Mouse (Mus musculus) limb, embryonic 11.5 days (tissue): ENCODE measurements around the gene Fn3krp. TPM values are rescaled to one million over a fixed set of nuclear protein-coding genes. Genes with fewer than 3 reads are reported as not detected.

ENCODE experiments used
- ATAC-seq: fragments of 200-750 bp; cut with Nextera tagmentation; 2 replicates; pipeline ENCODE4 v1.8.0; 2017; ENCODE audit warnings: low read depth; ENCODE audit not compliant: insufficient number of reproducible peaks, low FRiP score, low TSS enrichment
- DNase-seq: peaks from one replicate; pipeline ENCODE4 v3.0.0-alpha.2; 2015; ENCODE audit warnings: low spot score
- H3K27ac ChIP-seq: fragments of 300-500 bp; sonication (generic); replicated peaks from 2 replicates; pipeline ENCODE4 v1.5.1; 2014; ENCODE audit warnings: low read depth, mild to moderate bottlenecking, low read length
- H3K27me3 ChIP-seq: fragments of 300-500 bp; sonication (generic); 2 replicates; pipeline ENCODE4 v1.6.1; 2014; ENCODE audit warnings: mild to moderate bottlenecking, low read length, mixed read lengths; ENCODE audit not compliant: control insufficient read depth, insufficient read depth
- H3K36me3 ChIP-seq: fragments of 300-500 bp; sonication (generic); 2 replicates; pipeline ENCODE4 v1.6.1; 2014; ENCODE audit warnings: mild to moderate bottlenecking, low read length, moderate library complexity, mixed read lengths; ENCODE audit not compliant: control insufficient read depth, insufficient read depth
- H3K4me1 ChIP-seq: fragments of 300-500 bp; sonication (generic); 2 replicates; pipeline ENCODE4 v1.6.1; 2014; ENCODE audit warnings: low read length, mixed read lengths; ENCODE audit not compliant: control insufficient read depth, insufficient read depth
- H3K4me2 ChIP-seq: fragments of 300-500 bp; sonication (generic); 2 replicates; pipeline ENCODE4 v1.6.1; 2014; ENCODE audit warnings: low read depth, mild to moderate bottlenecking, moderate library complexity; ENCODE audit not compliant: severe bottlenecking
- H3K4me3 ChIP-seq: fragments of 300-500 bp; sonication (generic); 2 replicates; pipeline ENCODE4 v1.5.1; 2014; ENCODE audit warnings: low read depth, low read length
- H3K9ac ChIP-seq: fragments of 300-500 bp; sonication (generic); 2 replicates; pipeline ENCODE4 v1.6.1; 2014; ENCODE audit warnings: mild to moderate bottlenecking, low read length
- H3K9me3 ChIP-seq: fragments of 300-500 bp; sonication (generic); 2 replicates; pipeline ENCODE4 v1.6.1; 2016; ENCODE audit warnings: low read length; ENCODE audit not compliant: control insufficient read depth
- WGBS: fragments of 180-500 bp; shearing (Covaris S2); extraction: QIAGEN DNeasy Blood & Tissue Kit; methylation state at CpG from one replicate; pipeline ENCODE4 v1.1.7; 2014; 5-methylcytosine and 5-hydroxymethylcytosine counted together
- polyA plus RNA-seq: library from polyadenylated mRNA; unstranded; fragments of >200 nt; fragmentation: Nextera tagmentation; extraction: Ambion mirVana; gene quantifications from 2 replicates; pipeline ENCODE4 v1.2.1, GENCODE M21; 2014

Fn3krp gene
- polyA plus RNA-seq, 1 experiment from 2014 or later: 8.3 TPM

DNA sequence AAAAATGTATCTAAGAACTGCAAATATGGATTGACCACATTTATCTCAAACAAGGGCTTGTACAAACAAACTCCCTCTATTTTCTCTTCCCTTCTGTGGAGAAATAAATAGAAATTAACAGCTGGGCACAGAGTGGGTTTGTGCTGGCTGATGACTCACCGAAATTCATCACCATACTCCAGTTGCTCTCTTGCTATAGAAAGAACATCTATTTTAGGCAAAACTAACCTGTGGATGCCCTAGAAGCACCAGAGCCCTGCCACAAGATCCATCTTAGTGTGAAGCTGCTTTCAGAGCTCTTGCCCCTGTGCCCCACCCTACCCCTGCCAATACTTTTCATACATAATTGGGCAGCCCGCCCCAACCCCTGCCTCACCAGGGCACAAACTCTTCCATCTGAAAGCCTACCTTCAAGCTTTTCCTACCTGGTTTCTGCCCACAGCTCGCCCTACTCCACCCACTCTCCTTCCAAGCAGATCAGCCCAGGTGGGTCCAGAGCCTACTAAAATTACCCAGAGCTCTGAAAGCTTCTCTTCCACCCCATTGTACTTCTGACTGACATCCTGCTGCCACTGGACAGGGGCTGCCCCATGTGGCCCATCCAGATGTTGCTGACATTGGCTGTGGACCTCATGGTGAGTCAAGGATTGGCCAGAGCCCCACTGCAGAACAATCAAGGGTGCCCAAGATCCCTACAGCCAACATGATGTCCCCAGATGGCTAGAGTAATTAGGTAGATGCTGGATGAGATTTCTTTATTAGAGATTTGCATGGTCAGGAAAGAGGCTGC lies 13.6 kb upstream of the Fn3krp start:
- H3K4me2 ChIP-seq: no peak overlapping the region
- H3K27me3 ChIP-seq: no peaks in the 10 kb centered on the region
- DNase-seq (no peak), ATAC-seq (no peak)
- H3K36me3 ChIP-seq: no peaks in the 10 kb centered on the region
- H3K27ac ChIP-seq: no peak overlapping the region
- no peaks in the 10 kb centered on the region for H3K4me1 ChIP-seq
- H3K4me3 ChIP-seq: no peak overlapping the region
- no peak overlapping the region for H3K9ac ChIP-seq
- WGBS: 77% methylated on average over 3 of the region's 3 CpGs
- no peaks in the 10 kb centered on the region for H3K9me3 ChIP-seq

DNA sequence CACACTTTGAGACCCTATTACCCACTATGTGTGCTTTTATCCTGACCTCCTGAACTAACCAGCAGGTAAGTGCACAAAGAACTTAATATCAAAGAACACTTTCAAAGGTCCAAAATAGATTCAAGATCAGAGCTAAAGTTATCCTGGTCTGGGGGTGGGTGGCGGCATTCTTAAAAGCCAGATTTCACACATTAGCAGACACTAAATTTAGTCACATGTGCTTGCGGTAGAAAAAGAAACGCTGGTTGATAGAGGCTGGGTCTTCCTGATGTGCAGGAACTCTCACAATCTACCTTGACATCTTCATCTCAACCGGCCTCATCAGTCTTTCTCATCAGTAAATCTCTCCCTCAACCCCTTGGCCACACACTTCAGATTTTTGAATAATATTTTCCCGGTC lies 6.4 kb upstream of the Fn3krp start:
- no peak for DNase-seq
- no peaks in the 10 kb centered on the region for H3K27me3 ChIP-seq
- no peak overlapping the region for H3K27ac ChIP-seq
- no peaks in the 10 kb centered on the region for H3K9me3 ChIP-seq
- H3K4me2 ChIP-seq: no peak overlapping the region
- H3K9ac ChIP-seq: no peak overlapping the region
- no peaks in the 10 kb centered on the region for H3K36me3 ChIP-seq
- no peak for ATAC-seq
- no peak overlapping the region for H3K4me3 ChIP-seq
- no peaks in the 10 kb centered on the region for H3K4me1 ChIP-seq
- WGBS: 92% methylated on average over 5 of the region's 5 CpGs

DNA sequence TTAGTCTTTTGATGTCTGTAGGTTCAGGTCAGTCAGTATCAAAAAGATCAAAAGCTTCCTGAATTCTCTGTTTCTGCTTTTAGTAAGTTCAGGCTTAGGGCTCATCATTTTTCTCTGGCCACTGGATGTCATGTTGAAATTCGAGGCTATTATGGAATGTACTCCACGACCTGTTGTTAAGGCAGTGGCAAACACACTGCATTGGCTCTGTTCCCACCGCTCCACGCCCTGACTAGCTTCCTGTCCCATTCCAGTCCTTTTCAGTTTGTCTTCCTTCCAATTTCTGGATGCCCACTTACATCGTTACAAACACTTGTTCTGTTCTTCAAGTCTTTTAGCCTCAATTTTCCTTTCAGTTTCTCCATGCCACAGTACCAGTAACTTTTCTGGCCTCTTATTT lies 5.8 kb upstream of the Fn3krp start:
- Histone ChIP-seq H3K4me1 (no peaks in the 10 kb centered on the region), H3K27ac (no peak overlapping the region), H3K36me3 (no peaks in the 10 kb centered on the region), H3K4me3 (no peak overlapping the region), H3K9ac (no peak overlapping the region), H3K9me3 (no peaks in the 10 kb centered on the region), H3K27me3 (no peaks in the 10 kb centered on the region), H3K4me2 (no peak overlapping the region)
- WGBS: 66% methylated on average over 5 of the region's 5 CpGs
- no peak for DNase-seq
- no peak for ATAC-seq

DNA sequence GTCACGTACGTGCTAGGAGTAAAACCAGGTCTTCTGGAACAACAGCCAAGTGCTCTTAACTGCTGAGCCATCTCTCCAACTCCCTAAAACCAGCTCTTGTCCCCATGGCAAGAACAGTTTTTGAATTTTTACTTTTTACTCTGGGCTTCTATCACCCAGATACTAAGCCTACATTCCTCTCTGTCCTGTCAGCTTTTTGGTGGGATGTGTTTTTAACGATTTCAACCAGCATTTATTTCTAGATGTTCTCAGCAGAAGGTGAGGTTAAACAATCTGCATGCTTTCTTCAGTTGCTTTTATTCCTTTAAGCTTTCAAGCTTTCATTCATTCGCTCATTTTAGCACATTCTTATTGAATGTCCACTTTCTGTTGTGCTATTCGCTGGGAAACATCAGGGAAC lies 3.2 kb upstream of the Fn3krp start:
- Histone ChIP-seq H3K36me3 (no peaks in the 10 kb centered on the region), H3K9ac (no peak overlapping the region), H3K27me3 (no peaks in the 10 kb centered on the region), H3K9me3 (no peaks in the 10 kb centered on the region), H3K4me3 (no peak overlapping the region), H3K27ac (no peak overlapping the region), H3K4me2 (no peak overlapping the region), H3K4me1 (no peaks in the 10 kb centered on the region)
- ATAC-seq (no peak), DNase-seq (no peak)
- 82% methylated on average over 5 of the region's 5 CpGs for WGBS

DNA sequence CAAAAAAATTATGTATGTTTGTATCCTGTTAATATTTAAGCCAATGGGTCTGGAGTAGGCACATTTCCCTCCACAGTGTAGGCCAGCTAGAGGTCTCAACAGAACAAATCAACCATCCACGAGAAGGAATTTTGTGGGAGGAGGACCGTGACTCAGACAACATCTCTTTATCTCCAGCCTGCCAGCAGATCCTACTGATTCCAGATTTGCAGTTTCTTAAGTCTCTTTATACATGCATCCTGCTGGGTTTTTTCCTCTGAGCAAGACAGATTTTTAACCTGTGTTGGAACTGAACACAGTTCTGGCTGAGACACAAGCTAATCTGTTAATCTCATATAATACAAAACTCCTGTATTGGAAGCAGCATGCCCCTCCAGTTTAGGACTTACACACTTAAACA lies 2.3 kb upstream of the Fn3krp start:
- Histone ChIP-seq H3K4me1 (no peaks in the 10 kb centered on the region), H3K27ac (no peak overlapping the region), H3K27me3 (no peaks in the 10 kb centered on the region), H3K9me3 (no peaks in the 10 kb centered on the region), H3K9ac (no peak overlapping the region), H3K36me3 (no peaks in the 10 kb centered on the region), H3K4me2 (no peak overlapping the region), H3K4me3 (no peak overlapping the region)
- WGBS: 84% methylated on average over 2 of the region's 2 CpGs
- no peak for ATAC-seq
- no peak for DNase-seq

DNA sequence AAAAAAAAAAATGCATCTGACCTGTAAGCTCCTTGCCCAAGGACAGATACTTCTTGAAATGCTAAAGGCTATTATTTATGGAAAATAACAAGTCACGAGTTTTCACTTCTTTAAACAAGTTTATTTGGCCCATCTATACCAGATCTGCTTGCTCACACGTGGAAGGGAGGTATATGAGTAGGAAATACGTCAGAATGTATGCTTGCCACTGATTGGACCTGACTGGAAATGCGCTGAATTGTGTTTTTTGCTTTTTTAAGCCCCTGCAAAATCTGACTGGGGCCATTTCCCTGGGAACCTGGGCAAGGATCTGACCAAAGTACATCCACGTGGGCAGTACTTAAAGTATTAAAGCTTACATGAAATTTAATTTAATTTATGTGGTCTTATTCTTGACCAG lies 822 bp upstream of the Fn3krp start:
- Histone ChIP-seq H3K4me1 (no peaks in the 10 kb centered on the region), H3K27ac (no peak overlapping the region), H3K36me3 (no peaks in the 10 kb centered on the region), H3K27me3 (no peaks in the 10 kb centered on the region), H3K9me3 (no peaks in the 10 kb centered on the region), H3K9ac (no peak overlapping the region), H3K4me2 (peak overlapping the region; percentile 79), H3K4me3 (no peak overlapping the region; the same call in 1 of the 2 replicates)
- DNase-seq: no peak
- WGBS: 61% methylated on average over 5 of the region's 5 CpGs
- ATAC-seq: no peak

DNA sequence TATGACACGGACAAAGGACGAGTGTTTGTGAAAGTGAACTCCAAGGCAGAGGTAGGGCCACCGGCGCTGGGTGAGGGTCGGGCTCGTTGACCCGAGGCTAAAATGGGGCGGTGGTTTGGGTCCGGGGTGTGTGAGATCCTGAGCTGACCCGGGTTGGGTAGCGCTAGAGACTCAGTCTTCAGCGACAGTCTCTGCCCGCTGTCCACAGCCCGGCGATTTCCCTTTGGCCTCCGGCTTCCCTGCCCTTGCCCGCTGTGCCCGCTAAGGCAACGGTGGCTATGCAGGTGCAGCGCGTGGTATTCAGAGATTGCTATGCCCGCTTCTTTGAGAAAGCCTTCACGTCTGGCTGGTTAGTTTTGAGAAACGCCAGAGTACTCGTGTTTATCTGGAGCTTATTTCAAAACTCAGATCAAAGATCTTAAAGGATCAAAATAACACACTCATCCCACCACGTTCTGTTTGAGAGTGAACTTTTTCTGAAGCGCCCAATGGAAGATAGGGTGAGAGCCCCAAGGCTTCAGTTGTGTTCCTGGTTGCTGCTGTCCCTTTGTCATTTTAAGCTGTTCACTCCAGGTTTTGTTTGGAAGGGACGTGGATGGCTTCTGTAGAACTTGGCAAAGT lies 462 bp downstream of the Fn3krp start:
- Histone ChIP-seq H3K36me3 (no peaks in the 10 kb centered on the region), H3K9me3 (no peaks in the 10 kb centered on the region), H3K9ac (peak overlapping the region; percentile 55), H3K4me1 (no peaks in the 10 kb centered on the region), H3K27me3 (no peaks in the 10 kb centered on the region), H3K4me2 (peak overlapping the region; percentile 79), H3K27ac (no peak overlapping the region), H3K4me3 (peak overlapping the region; percentile 78)
- no peak for DNase-seq
- no peak for ATAC-seq
- WGBS: 1% methylated on average over 28 of the region's 28 CpGs

DNA sequence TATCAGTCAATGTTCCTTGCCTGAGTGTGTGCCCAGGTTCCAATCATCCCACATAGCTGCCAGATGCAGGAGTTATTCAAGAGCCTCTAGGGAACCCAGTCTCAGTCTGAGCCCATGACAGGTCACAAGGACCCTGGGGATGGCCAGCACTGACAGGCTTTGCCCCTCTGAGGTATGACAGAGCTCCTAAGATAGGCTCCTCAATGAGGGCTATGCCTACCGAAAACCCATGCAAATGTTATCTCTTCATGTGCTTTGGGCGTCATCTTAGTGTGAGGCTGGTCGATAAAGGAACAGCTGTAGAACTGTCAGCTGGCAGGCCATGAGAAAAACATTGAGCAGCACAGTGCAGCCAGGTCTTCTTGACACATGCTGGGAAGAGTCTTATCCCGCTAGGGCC lies 12.2 kb downstream of the Fn3krp start:
- Histone ChIP-seq H3K27me3 (no peaks in the 10 kb centered on the region), H3K4me3 (no peak overlapping the region), H3K4me2 (no peak overlapping the region), H3K36me3 (no peaks in the 10 kb centered on the region), H3K9ac (no peak overlapping the region), H3K27ac (no peak overlapping the region), H3K4me1 (peaks cover 4% of the 10 kb centered on the region; the same call in 1 of the 2 replicates), H3K9me3 (no peaks in the 10 kb centered on the region)
- ATAC-seq: no peak
- DNase-seq: no peak
- WGBS: 82% methylated on average over 4 of the region's 4 CpGs
